Mouse (Mus musculus): ENCODE results near the gene Hyou1.
"Not testable (repeated sequence)": the region's sequence is repeated elsewhere in the genome, so short reads cannot be mapped to it uniquely, and the experiment has no call there.

The Hyou1 gene

GRCm38 (mm10) chr9:44352337-44352736, 27.0 kb upstream of the Hyou1 start:
- DNase-seq: no peak

GRCm38 (mm10) chr9:44353142-44353541, 26.1 kb upstream of the Hyou1 start:
- no peak for DNase-seq

- DNase-seq: peak in 1 of 2 experiments; percentile 23
Observed at GRCm38 (mm10) chr9:44357207-44357606, 22.1 kb upstream of the Hyou1 start.

GRCm38 (mm10) chr9:44361190-44361917, 17.9 kb upstream of the Hyou1 start, which contains the start of gene Vps11:
Vps11 (minus strand) TSS chr9:44361670.
- peak; percentile 93 to 95 for DNase-seq

- DNase-seq: not testable (repeated sequence)
Observed at GRCm38 (mm10) chr9:44361931-44362330, 17.4 kb upstream of the Hyou1 start.

- DNase-seq: peak in 1 of 2 experiments; percentile 28
Observed at GRCm38 (mm10) chr9:44364480-44364879, 14.8 kb upstream of the Hyou1 start.

- no peak for DNase-seq
Observed at GRCm38 (mm10) chr9:44373386-44373785, 5.9 kb upstream of the Hyou1 start.

- DNase-seq: no peak
Observed at GRCm38 (mm10) chr9:44376141-44376540, 3.1 kb upstream of the Hyou1 start.

GRCm38 (mm10) chr9:44377335-44377734, 2.0 kb upstream of the Hyou1 start:
- DNase-seq: not testable (repeated sequence)

GRCm38 (mm10) chr9:44378153-44378730, 1.0 kb upstream of the Hyou1 start:
- no peak for DNase-seq

- no peak for DNase-seq
Observed at GRCm38 (mm10) chr9:44379862-44380261, 572 bp downstream of the Hyou1 start.

GRCm38 (mm10) chr9:44384596-44384995, 5.3 kb downstream of the Hyou1 start:
- no peak for DNase-seq

GRCm38 (mm10) chr9:44387221-44387620, 7.9 kb downstream of the Hyou1 start:
- no peak for DNase-seq

GRCm38 (mm10) chr9:44389273-44389672, 10.0 kb downstream of the Hyou1 start:
- DNase-seq: peak; percentile 55 to 56

GRCm38 (mm10) chr9:44391466-44391865, 12.2 kb downstream of the Hyou1 start:
- DNase-seq: peak; percentile 60 to 66

- DNase-seq: peak; percentile 84 to 90
Observed at GRCm38 (mm10) chr9:44396684-44397411, 17.6 kb downstream of the Hyou1 start, which contains the start of gene Slc37a4. Slc37a4 (plus strand) TSS chr9:44396852.

- no peak for DNase-seq
Observed at GRCm38 (mm10) chr9:44398087-44398486, 18.8 kb downstream of the Hyou1 start.

GRCm38 (mm10) chr9:44398551-44398950, 19.3 kb downstream of the Hyou1 start:
- DNase-seq: no peak

GRCm38 (mm10) chr9:44399114-44399794, 20.0 kb downstream of the Hyou1 start:
- DNase-seq: no peak

- DNase-seq: no peak
Observed at GRCm38 (mm10) chr9:44399795-44400114, 20.5 kb downstream of the Hyou1 start.

- DNase-seq: no peak
Observed at GRCm38 (mm10) chr9:44401081-44401480, 21.8 kb downstream of the Hyou1 start.

- DNase-seq: no peak
Observed at GRCm38 (mm10) chr9:44405011-44405410, 25.7 kb downstream of the Hyou1 start.
